Mouse (Mus musculus) WW6 (cell line): ENCODE results near the gene Sec14l2.

Experiments
- DNase-seq: peaks from one replicate; pipeline ENCODE4 v3.0.0-alpha.2; 2013; ENCODE audit warnings: low read depth, low spot score

Gene Sec14l2

DNA sequence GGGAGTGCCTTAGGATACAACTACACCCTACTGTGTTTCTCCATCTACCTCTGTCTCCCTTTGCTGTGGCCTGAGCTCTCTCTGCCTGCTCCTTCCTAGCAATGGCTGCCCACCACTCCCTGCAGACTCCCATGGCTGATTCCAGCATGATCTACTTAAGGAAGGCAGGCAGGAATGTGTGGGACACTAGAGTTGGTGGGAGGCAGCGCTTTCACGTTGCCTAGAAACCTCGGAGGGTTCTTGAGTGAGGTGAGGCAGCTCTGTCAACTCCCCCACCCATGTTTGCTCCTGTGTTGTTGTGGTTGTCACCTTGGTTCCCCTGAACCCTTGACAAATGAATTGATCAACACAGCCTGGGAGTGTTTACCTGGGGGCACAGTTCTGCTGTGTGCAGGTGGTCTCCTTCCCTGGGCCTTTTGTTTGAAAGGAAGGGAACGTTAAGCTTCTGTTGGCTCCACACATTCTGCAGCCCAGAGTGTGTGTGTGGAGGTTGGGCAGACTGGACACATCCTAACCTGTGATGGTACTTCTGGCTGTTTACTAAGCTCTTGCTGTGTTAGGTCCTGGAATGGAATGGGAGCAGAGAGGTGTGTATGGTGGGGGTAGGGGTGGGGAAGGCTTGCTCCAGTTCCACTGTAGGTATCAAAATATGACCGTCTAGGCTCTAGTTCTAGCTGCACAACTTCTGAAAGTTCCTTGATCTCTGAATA is 62.2 kb downstream of the Sec14l2 start:
- DNase-seq: no peak

DNA sequence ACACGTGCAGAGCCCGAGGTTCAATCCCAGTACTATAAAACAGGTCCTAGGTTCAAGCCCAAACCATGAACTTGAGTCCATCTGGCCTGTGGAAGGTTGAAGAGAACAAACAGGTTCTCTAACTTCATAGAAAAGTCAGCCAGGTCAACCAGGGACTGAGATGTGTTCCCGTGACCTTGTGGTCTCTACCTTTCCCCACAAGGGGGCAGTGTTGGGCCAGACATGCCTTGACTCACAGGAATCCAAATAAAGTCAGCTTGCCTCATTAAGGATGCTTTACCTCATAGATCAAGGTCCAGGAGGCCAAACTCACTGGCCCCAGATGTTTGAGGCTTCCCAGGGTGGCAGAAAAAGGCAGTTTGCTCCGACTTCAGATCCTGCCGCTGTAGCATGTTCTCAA is 69.6 kb downstream of the Sec14l2 start:
- DNase-seq: peak; percentile 55

DNA sequence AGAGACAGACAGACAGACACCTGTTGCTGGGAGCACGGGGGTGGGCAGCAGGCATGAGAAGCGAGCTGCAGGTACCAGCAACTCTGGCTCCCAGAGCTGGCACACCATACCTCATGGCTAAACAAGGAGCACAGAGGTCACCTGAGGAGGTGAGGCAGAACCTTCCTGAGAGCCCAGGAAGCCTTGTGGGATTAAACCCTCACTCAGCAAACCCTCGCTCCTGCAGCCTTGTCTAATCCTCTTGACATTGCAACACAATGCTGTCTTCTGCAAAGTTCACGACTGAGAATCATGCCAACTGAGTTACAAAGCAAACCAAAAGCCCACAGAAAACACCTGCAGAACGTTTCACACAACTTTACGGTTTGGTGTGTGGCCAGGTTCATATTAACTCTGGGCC is 74.8 kb downstream of the Sec14l2 start:
- no peak for DNase-seq

DNA sequence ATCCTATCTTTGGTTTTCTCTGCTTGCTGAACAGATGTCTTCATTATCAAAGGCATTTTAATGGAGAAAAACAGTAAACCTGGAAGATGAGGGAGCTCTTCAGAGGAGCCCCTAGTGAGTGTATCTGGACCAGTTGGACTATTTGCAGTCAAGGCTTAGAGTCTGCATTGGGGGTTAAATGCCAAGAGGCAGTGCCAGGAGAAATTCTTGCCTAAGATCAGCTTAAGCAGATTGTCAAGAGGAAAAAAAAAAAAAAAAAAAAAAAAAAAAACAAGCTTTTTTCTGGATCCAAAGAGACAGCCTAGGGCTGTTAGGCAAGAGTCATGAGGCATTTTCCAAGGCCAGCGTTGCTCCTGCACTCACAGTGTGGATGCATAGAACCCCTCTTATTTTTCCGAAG is 75.4 kb downstream of the Sec14l2 start:
- DNase-seq: no peak
